Mouse (Mus musculus): ENCODE measurements at regions not wholly inside any gene's neighbourhood (a gene's known extent, or its start where the extent isn't known, plus 50 kb on each side); places are given as distances from the start of the nearest gene placed in this dataset.

DNA sequence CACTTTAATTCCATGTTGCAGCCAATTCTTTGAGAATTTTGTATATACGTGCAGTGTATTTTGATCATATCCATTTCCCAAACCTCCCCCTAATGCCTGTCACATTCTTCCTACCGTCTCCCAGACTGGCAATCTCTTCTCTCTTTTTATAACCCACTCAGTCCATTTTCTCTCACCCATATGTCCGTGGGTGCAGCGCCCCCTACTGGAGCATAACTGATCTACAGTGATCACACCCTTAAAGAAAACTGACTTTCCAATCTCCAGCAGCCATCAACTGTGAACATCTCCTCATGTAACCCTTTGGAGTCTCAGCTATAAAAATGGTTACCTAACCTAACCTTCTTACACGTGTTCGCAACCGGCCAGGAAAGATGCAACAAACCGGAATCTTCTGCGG is 123.0 kb upstream of the Slc7a14 start:
- H3K9ac ChIP-seq (ENCODE audit: low read depth, low read length), result no peak overlapping the region
- WGBS, result 84% methylated on average over 9 of the region's 9 CpGs
- no peak overlapping the region for H3K4me2 ChIP-seq (replicated peaks; ENCODE audit: low read depth, low read length)
- no peak for ATAC-seq (ENCODE audit: low FRiP score)
- no peaks in the 10 kb centered on the region for H3K9me3 ChIP-seq (ENCODE audit: control insufficient read depth, low read length)
- H3K4me3 ChIP-seq (ENCODE audit: low read depth, low read length), result no peak overlapping the region
- no peak overlapping the region for H3K27ac ChIP-seq (ENCODE audit: low read depth, low read length)
- H3K27me3 ChIP-seq (ENCODE audit: control insufficient read depth, insufficient read depth, low read length), result no peaks in the 10 kb centered on the region
- H3K4me1 ChIP-seq (replicated peaks; ENCODE audit: control insufficient read depth, insufficient read depth, low read length), result no peaks in the 10 kb centered on the region
- no peaks in the 10 kb centered on the region for H3K36me3 ChIP-seq (ENCODE audit: control insufficient read depth, insufficient read depth, low read length)
- no peak for DNase-seq (ENCODE audit: low spot score)

- ATAC-seq (ENCODE audit: low FRiP score), result no peak
- Histone ChIP-seq H3K9ac (ENCODE audit: low read depth, low read length) (no peak overlapping the region), H3K36me3 (ENCODE audit: control insufficient read depth, insufficient read depth, low read length) (no peaks in the 10 kb centered on the region), H3K4me2 (replicated peaks; ENCODE audit: low read depth, low read length) (no peak overlapping the region), H3K27ac (ENCODE audit: low read depth, low read length) (no peak overlapping the region), H3K9me3 (ENCODE audit: control insufficient read depth, low read length) (no peaks in the 10 kb centered on the region), H3K27me3 (ENCODE audit: control insufficient read depth, insufficient read depth, low read length) (no peaks in the 10 kb centered on the region), H3K4me1 (replicated peaks; ENCODE audit: control insufficient read depth, insufficient read depth, low read length) (no peaks in the 10 kb centered on the region), H3K4me3 (ENCODE audit: low read depth, low read length) (no peak overlapping the region)
- no peak for DNase-seq (ENCODE audit: low spot score)
- WGBS, result 94% methylated on average over 14 of the region's 14 CpGs
Observed at GRCm38 (mm10) chr3:31423517-31423916, 113.3 kb upstream of the Slc7a14 start.

DNA sequence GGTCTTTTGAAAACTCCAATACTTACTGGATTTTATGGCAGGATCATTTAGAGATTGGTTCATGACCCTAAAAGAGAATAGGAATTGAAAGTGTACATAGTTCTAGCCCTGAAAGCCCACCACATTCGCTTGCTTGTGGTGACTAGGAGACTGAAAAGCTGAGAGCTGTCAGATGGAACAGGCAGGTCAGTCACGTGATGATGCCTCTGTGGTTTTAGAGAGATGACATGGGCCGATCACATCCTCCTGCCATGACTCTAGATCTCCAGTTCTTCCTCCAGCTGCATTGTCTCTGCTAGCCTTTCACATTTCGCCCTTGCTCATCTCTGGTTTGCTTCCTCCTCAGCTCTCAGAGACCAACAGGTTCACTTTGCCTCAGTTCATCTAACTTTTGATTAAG is 98.6 kb upstream of the Slc7a14 start:
- no peak overlapping the region for H3K27ac ChIP-seq (ENCODE audit: low read depth, low read length)
- no peak overlapping the region for H3K9ac ChIP-seq (ENCODE audit: low read depth, low read length)
- no peaks in the 10 kb centered on the region for H3K4me1 ChIP-seq (replicated peaks; ENCODE audit: control insufficient read depth, insufficient read depth, low read length)
- H3K27me3 ChIP-seq (ENCODE audit: control insufficient read depth, insufficient read depth, low read length), result no peaks in the 10 kb centered on the region
- no peaks in the 10 kb centered on the region for H3K36me3 ChIP-seq (ENCODE audit: control insufficient read depth, insufficient read depth, low read length)
- ATAC-seq (ENCODE audit: low FRiP score), result no peak
- H3K9me3 ChIP-seq (ENCODE audit: control insufficient read depth, low read length), result no peaks in the 10 kb centered on the region
- H3K4me2 ChIP-seq (replicated peaks; ENCODE audit: low read depth, low read length), result no peak overlapping the region
- 80% methylated on average over 4 of the region's 4 CpGs for WGBS
- no peak for DNase-seq (ENCODE audit: low spot score)
- no peak overlapping the region for H3K4me3 ChIP-seq (ENCODE audit: low read depth, low read length)

- no peak overlapping the region for H3K4me2 ChIP-seq (replicated peaks; ENCODE audit: low read depth, low read length)
- no peak overlapping the region for H3K9ac ChIP-seq (ENCODE audit: low read depth, low read length)
- DNase-seq (ENCODE audit: low spot score) (no peak), ATAC-seq (ENCODE audit: low FRiP score) (no peak)
- 9% methylated on average over 1 of the region's 1 CpGs for WGBS
- H3K9me3 ChIP-seq (ENCODE audit: control insufficient read depth, low read length), result no peaks in the 10 kb centered on the region
- H3K27me3 ChIP-seq (ENCODE audit: control insufficient read depth, insufficient read depth, low read length), result no peaks in the 10 kb centered on the region
- H3K27ac ChIP-seq (ENCODE audit: low read depth, low read length), result no peak overlapping the region
- no peaks in the 10 kb centered on the region for H3K36me3 ChIP-seq (ENCODE audit: control insufficient read depth, insufficient read depth, low read length)
- no peaks in the 10 kb centered on the region for H3K4me1 ChIP-seq (replicated peaks; ENCODE audit: control insufficient read depth, insufficient read depth, low read length)
- H3K4me3 ChIP-seq (ENCODE audit: low read depth, low read length), result no peak overlapping the region
Observed at GRCm38 (mm10) chr3:31405880-31406279, 95.7 kb upstream of the Slc7a14 start.

- no peaks in the 10 kb centered on the region for H3K9me3 ChIP-seq (ENCODE audit: control insufficient read depth, low read length)
- H3K27ac ChIP-seq (ENCODE audit: low read depth, low read length), result no peak overlapping the region
- WGBS, result 75% methylated on average over 2 of the region's 2 CpGs
- no peaks in the 10 kb centered on the region for H3K4me1 ChIP-seq (replicated peaks; ENCODE audit: control insufficient read depth, insufficient read depth, low read length)
- no peak for DNase-seq (ENCODE audit: low spot score)
- no peak overlapping the region for H3K4me3 ChIP-seq (ENCODE audit: low read depth, low read length)
- no peaks in the 10 kb centered on the region for H3K27me3 ChIP-seq (ENCODE audit: control insufficient read depth, insufficient read depth, low read length)
- H3K36me3 ChIP-seq (ENCODE audit: control insufficient read depth, insufficient read depth, low read length), result no peaks in the 10 kb centered on the region
- H3K4me2 ChIP-seq (replicated peaks; ENCODE audit: low read depth, low read length), result no peak overlapping the region
- H3K9ac ChIP-seq (ENCODE audit: low read depth, low read length), result no peak overlapping the region
- ATAC-seq (ENCODE audit: low FRiP score), result no peak
Observed at GRCm38 (mm10) chr3:31399136-31399535, 89.0 kb upstream of the Slc7a14 start.

DNA sequence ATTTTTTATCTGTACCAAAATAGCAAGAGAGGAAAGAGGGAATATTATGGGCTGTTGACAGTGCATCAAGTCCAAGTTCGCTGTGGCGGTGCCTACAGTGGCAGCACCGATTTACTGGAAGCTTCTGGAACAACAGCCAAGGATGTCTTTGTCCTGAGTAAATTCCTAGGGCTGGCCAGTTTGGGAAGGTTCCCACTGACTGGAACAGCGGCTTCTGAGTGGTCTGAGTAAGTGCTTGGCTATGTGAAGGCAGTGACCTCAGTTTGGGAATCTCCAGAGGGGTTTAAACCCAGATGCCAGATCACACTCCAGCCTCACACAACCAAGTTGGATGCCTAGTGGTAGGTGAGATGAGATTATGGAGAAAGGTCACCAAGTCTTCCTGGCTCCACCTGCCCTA is 84.4 kb upstream of the Slc7a14 start:
- Histone ChIP-seq H3K27ac (ENCODE audit: low read depth, low read length) (no peak overlapping the region), H3K36me3 (ENCODE audit: control insufficient read depth, insufficient read depth, low read length) (no peaks in the 10 kb centered on the region), H3K27me3 (ENCODE audit: control insufficient read depth, insufficient read depth, low read length) (no peaks in the 10 kb centered on the region), H3K4me2 (replicated peaks; ENCODE audit: low read depth, low read length) (no peak overlapping the region), H3K9me3 (ENCODE audit: control insufficient read depth, low read length) (no peaks in the 10 kb centered on the region), H3K4me3 (ENCODE audit: low read depth, low read length) (no peak overlapping the region), H3K4me1 (replicated peaks; ENCODE audit: control insufficient read depth, insufficient read depth, low read length) (no peaks in the 10 kb centered on the region), H3K9ac (ENCODE audit: low read depth, low read length) (no peak overlapping the region)
- DNase-seq (ENCODE audit: low spot score), result no peak
- 89% methylated on average over 4 of the region's 4 CpGs for WGBS
- ATAC-seq (ENCODE audit: low FRiP score), result no peak

- DNase-seq (ENCODE audit: low spot score), result no peak
- WGBS, result 83% methylated on average over 2 of the region's 2 CpGs
- no peak overlapping the region for H3K9ac ChIP-seq (ENCODE audit: low read depth, low read length)
- H3K27ac ChIP-seq (ENCODE audit: low read depth, low read length), result no peak overlapping the region
- H3K9me3 ChIP-seq (ENCODE audit: control insufficient read depth, low read length), result no peaks in the 10 kb centered on the region
- no peak for ATAC-seq (ENCODE audit: low FRiP score)
- no peak overlapping the region for H3K4me3 ChIP-seq (ENCODE audit: low read depth, low read length)
- no peaks in the 10 kb centered on the region for H3K27me3 ChIP-seq (ENCODE audit: control insufficient read depth, insufficient read depth, low read length)
- no peak overlapping the region for H3K4me2 ChIP-seq (replicated peaks; ENCODE audit: low read depth, low read length)
- H3K4me1 ChIP-seq (replicated peaks; ENCODE audit: control insufficient read depth, insufficient read depth, low read length), result no peaks in the 10 kb centered on the region
- H3K36me3 ChIP-seq (ENCODE audit: control insufficient read depth, insufficient read depth, low read length), result no peaks in the 10 kb centered on the region
Observed at GRCm38 (mm10) chr3:31389955-31390354, 79.8 kb upstream of the Slc7a14 start.

GRCm38 (mm10) chr3:31375678-31376077 is 65.5 kb upstream of the Slc7a14 start:
- Histone ChIP-seq H3K4me2 (replicated peaks; ENCODE audit: low read depth, low read length) (no peak overlapping the region), H3K36me3 (ENCODE audit: control insufficient read depth, insufficient read depth, low read length) (no peaks in the 10 kb centered on the region), H3K4me3 (ENCODE audit: low read depth, low read length) (no peak overlapping the region), H3K4me1 (replicated peaks; ENCODE audit: control insufficient read depth, insufficient read depth, low read length) (no peaks in the 10 kb centered on the region), H3K27ac (ENCODE audit: low read depth, low read length) (no peak overlapping the region), H3K27me3 (ENCODE audit: control insufficient read depth, insufficient read depth, low read length) (no peaks in the 10 kb centered on the region), H3K9ac (ENCODE audit: low read depth, low read length) (no peak overlapping the region), H3K9me3 (ENCODE audit: control insufficient read depth, low read length) (no peaks in the 10 kb centered on the region)
- 82% methylated on average over 3 of the region's 3 CpGs for WGBS
- ATAC-seq (ENCODE audit: low FRiP score) (no peak), DNase-seq (ENCODE audit: low spot score) (no peak)

DNA sequence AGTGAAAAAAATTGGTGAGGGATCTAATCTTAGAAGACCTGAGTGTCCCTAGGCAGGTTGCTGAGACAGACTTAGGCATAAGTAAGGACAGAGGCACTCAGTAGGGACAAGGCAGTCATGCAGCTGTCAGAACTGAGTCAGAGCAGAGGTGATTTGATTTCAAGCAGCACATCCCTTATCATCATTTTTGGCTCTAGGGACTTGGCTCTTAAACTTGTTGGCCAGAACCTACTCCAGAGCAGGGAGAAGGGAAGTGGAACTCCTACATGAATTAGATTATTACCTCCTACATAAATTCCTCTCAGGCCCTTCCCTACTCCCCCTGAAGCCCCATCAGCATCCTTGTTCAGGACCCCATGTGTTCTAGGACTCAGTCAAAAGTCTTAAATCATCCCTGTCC is 63.9 kb upstream of the Slc7a14 start:
- Histone ChIP-seq H3K27me3 (ENCODE audit: control insufficient read depth, insufficient read depth, low read length) (no peaks in the 10 kb centered on the region), H3K9me3 (ENCODE audit: control insufficient read depth, low read length) (no peaks in the 10 kb centered on the region), H3K4me1 (replicated peaks; ENCODE audit: control insufficient read depth, insufficient read depth, low read length) (no peaks in the 10 kb centered on the region), H3K9ac (ENCODE audit: low read depth, low read length) (no peak overlapping the region), H3K36me3 (ENCODE audit: control insufficient read depth, insufficient read depth, low read length) (no peaks in the 10 kb centered on the region), H3K4me3 (ENCODE audit: low read depth, low read length) (no peak overlapping the region), H3K27ac (ENCODE audit: low read depth, low read length) (no peak overlapping the region), H3K4me2 (replicated peaks; ENCODE audit: low read depth, low read length) (no peak overlapping the region)
- no peak for ATAC-seq (ENCODE audit: low FRiP score)
- no peak for DNase-seq (ENCODE audit: low spot score)

All from hindbrain, embryonic 11.5 days (tissue).